Mouse (Mus musculus) G1E (cell line): ENCODE data around the gene Prune1.

Experiments used
- CTCF ChIP-seq: IDR thresholded peaks from 2 replicates; pipeline ENCODE4 v1.5.1; 2012; ENCODE audit warnings: low read depth, low read length, inconsistent platforms, mixed read lengths
- GATA1 ChIP-seq: IDR thresholded peaks from 2 replicates; pipeline ENCODE4 v1.6.1; 2012; ENCODE audit warnings: borderline replicate concordance, low read length, inconsistent platforms, mixed read lengths
- POLR2AphosphoS5 ChIP-seq: IDR thresholded peaks from 2 replicates; pipeline ENCODE4 v1.6.1; 2012; ENCODE audit warnings: low read depth, low read length, inconsistent platforms; ENCODE audit not compliant: insufficient replicate concordance
- TAL1 ChIP-seq: conservative IDR thresholded peaks from 2 replicates; pipeline ENCODE4 v1.6.1; 2012; ENCODE audit warnings: low read depth, low read length, inconsistent platforms, mixed read lengths

GRCm38 (mm10) chr3:95314075-95314474, 32.2 kb upstream of the Prune1 start:
- TF ChIP-seq CTCF (no peak), TAL1 (no peak), GATA1 (no peak), POLR2AphosphoS5 (no peak)
